Mouse (Mus musculus) olfactory bulb, adult 2 months (tissue): ENCODE data around the gene Gna12. TPM values are rescaled to one million over a fixed set of nuclear protein-coding genes. Genes with fewer than 3 reads are reported as not detected.

Experiments used
- H3K27ac ChIP-seq: fragments of 200-500 bp; 2 replicates; pipeline ENCODE4 v1.5.1; 2012; ENCODE audit warnings: low read depth, low read length; ENCODE audit not compliant: insufficient read depth
- H3K4me1 ChIP-seq: fragments of 200-500 bp; 2 replicates; pipeline ENCODE4 v1.6.1; 2012; ENCODE audit warnings: low read length; ENCODE audit not compliant: control insufficient read depth, insufficient read depth
- H3K4me3 ChIP-seq: fragments of 200-500 bp; 2 replicates; pipeline ENCODE4 v1.5.1; 2012; ENCODE audit warnings: mild to moderate bottlenecking, low read depth, low read length, moderate library complexity; ENCODE audit not compliant: insufficient read depth
- CTCF ChIP-seq: fragments of 200-500 bp; IDR thresholded peaks from 2 replicates; pipeline ENCODE4 v1.5.1; 2012; ENCODE audit warnings: low read depth, mild to moderate bottlenecking, low read length, moderate library complexity; ENCODE audit not compliant: insufficient read depth
- POLR2A ChIP-seq: fragments of 200-500 bp; IDR thresholded peaks from 2 replicates; pipeline ENCODE4 v1.6.1; 2012; ENCODE audit warnings: mild to moderate bottlenecking, low read depth, low read length, moderate library complexity; ENCODE audit not compliant: insufficient read depth
- WGBS: fragments of 180-500 bp; shearing (Covaris S2); methylation state at CpG from one replicate; pipeline ENCODE4 v1.1.7; 2018; 5-methylcytosine and 5-hydroxymethylcytosine counted together
- polyA plus RNA-seq: library from polyadenylated mRNA; stranded (reverse); fragments of >200 nt; gene quantifications from 2 replicates; pipeline ENCODE4 v1.2.4, GENCODE M21; 2012; ENCODE audit warnings: low replicate concordance; ENCODE audit not compliant: missing spikeins, insufficient read depth, insufficient read length

Gna12 gene
- polyA plus RNA-seq, 1 experiment, result not detected

DNA sequence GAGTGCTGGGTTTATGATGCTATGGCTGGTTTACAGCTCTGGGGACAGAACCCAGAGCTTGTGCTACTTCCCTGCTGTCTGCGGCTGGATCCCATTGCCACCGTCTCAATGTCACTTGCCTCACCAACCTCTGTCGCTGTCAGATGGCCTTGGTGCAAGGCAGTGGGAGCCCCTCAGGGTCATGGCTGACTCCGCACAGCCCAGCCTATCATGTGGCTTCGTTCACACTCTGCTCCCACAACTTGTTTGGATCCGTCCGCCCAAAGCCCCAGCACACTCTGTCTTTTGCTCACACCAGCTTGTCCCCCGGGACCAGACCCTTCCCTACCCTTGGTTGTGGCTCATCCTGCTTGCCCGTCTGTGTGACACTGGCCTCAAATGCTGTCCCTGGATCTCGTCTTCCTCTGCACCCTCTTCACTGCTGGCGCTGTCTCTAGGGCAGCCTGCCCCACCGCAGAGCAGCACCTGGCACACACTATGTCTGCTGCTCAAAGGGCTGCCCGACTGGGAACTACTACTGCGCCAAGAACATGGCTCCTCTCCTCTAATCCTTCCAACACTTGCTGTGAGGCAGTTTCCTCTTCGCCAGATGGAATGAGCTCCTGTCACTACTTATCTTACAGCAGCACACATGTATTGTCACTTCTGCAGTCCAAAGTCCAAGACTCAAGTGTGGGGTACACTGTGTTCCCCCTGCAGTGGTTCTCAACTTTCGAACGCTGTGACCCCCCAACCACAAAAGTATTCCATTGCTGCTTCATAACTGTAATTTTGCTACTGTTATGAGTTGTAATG is 103.1 kb downstream of the Gna12 start:
- no peak overlapping the region for H3K27ac ChIP-seq

DNA sequence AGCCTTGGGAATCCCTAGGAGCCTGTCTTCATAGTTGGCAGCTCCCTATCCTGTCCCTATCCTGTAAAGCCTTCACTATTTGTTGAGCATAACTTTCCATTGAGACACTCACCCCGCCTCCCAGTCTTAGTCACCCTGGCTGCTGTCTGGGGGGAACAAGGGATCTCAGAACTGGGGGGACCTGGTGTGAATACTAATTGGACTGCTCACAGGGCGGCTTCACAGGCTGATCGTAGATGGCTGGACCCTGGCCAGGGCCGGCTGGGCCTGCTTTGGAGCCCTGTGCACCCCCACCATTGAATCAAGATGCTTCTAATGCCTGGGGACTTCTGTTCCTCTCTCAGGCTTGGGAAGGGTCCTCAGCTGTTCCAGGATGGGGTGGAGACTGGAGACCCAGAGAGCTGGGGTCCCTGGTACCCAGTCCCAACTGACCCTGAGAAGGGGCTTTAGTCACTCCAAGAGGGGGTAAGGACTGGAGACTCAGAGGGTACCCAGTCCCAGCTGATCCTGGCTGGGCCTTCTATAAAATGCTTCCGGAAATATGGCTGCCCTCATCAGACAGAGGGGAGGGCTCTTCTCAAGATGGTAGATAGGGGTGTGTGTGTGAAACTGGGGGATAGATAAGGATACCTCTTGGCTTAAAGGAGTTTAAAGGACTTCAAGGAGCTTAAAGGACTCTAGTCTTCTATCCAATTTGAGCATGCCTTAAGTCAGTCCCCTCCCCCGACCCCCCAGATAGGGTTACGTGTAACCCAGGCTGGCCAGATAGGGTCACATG is 104.0 kb downstream of the Gna12 start:
- peaks cover 20% of the 10 kb centered on the region for H3K4me1 ChIP-seq
- TF ChIP-seq POLR2A, result no peak
- no peak for TF ChIP-seq CTCF
- WGBS, result 63% methylated on average over 7 of the region's 7 CpGs
- no peak overlapping the region for H3K27ac ChIP-seq
- H3K4me3 ChIP-seq, result no peak overlapping the region

More for the DNA sequence above, 103.1 kb downstream of the Gna12 start:
- WGBS, result 89% methylated on average over 17 of the region's 17 CpGs
- TF ChIP-seq POLR2A (no peak), CTCF (no peak)
- Histone ChIP-seq H3K4me1 (peaks cover 20% of the 10 kb centered on the region), H3K4me3 (no peak overlapping the region)

DNA sequence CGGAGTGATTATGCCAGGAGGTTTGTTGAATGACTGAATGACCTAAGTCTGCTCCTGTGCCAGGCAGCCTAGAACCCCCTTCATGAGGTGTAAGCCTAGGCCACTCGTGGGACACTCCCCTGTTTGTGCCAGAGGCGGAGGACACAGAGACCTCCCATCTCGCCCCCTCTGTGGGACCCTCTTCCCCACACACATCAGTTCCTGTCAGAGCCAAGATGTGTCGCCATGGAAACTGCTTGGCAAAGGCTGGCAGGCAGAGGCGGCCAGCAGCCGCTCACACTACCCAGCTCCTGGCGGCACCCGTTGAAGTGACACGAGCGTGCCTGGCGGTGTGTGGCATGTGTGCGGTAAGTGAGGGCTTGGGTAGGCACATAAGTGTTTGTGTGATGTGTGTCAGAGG is 106.4 kb downstream of the Gna12 start, which contains the start of gene Amz1:
Gene Amz1, plus strand, starts transcription at position 306 of the 400 bp plus-strand sequence.
- peak within 1 kb of the TSS; percentile 3; the same call in 1 of the 2 replicates for H3K4me3 ChIP-seq
- WGBS, result 17% methylated on average over 13 of the region's 13 CpGs
- H3K4me1 ChIP-seq, result peaks cover 20% of the 10 kb centered on the region
- H3K27ac ChIP-seq, result no peak within 1 kb of the TSS
- TF ChIP-seq POLR2A (no peak), CTCF (no peak)

DNA sequence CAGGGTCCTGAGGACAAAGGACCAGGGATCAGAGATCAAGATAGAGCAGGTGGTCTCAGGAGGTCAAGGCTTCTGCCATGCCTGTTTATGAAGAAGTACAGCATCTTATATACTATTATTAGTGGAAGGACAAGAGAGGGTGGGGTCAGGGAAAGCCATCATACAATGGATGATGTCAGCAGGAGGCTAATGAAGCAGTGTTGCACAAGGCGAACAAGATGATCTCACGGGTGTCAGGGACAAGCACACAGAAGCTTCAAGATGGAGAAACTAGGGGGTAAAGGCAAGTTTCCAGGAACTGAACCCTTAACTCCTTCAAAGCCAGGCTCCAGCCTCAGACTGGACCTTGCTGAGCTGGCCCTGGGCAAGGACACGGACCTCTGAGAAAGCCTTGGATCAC is 108.1 kb downstream of the Gna12 start:
- H3K27ac ChIP-seq, result no peak overlapping the region
- TF ChIP-seq POLR2A, result no peak
- no peak for TF ChIP-seq CTCF
- peaks cover 20% of the 10 kb centered on the region for H3K4me1 ChIP-seq
- no peak overlapping the region for H3K4me3 ChIP-seq
- 77% methylated on average over 3 of the region's 3 CpGs for WGBS

DNA sequence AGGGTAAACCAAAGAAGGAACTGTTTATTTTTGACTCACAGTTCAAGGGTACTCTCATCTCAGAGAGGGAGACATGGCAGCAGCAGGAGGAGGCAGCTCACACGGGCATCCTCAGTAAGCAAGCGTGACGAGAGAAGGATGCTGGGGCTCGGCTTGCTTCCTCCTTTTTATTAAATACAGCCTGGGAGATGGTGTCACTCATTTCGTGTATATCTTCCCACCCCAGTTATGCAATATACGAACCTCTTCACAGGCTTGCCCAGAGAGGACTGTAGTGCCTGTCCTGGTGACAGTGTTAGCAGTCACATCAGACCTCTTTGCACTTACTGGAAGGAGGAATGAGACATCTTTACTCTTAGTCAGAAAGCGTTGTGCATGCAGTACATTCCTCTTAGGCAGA is 109.5 kb downstream of the Gna12 start:
- 68% methylated on average over 7 of the region's 7 CpGs for WGBS
- peaks cover 16% of the 10 kb centered on the region for H3K4me1 ChIP-seq
- no peak overlapping the region for H3K4me3 ChIP-seq
- no peak overlapping the region for H3K27ac ChIP-seq
- TF ChIP-seq POLR2A, result no peak
- TF ChIP-seq CTCF, result no peak

DNA sequence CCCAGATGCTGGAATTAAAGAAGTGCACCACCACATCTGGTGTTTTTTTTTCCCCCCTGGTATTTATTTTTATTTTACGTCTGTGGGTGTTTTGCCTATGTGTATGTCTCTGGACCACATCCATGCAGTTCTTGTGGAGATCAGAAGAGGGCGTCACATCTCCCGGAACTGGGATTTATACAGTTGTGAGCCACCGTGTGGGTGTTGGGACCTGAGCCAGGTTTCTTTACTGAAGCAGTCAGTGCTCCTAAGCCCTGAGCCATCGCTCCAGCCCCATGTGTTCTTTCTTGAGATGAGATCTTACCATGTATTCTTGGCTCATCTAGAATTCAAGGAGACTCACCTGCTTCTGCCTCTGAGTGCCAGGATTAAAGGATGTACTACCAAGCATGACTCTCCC is 119.2 kb downstream of the Gna12 start:
- H3K4me1 ChIP-seq, result no peaks in the 10 kb centered on the region
- WGBS, result 47% methylated on average over 5 of the region's 5 CpGs
- no peak for TF ChIP-seq CTCF
- TF ChIP-seq POLR2A, result no peak

DNA sequence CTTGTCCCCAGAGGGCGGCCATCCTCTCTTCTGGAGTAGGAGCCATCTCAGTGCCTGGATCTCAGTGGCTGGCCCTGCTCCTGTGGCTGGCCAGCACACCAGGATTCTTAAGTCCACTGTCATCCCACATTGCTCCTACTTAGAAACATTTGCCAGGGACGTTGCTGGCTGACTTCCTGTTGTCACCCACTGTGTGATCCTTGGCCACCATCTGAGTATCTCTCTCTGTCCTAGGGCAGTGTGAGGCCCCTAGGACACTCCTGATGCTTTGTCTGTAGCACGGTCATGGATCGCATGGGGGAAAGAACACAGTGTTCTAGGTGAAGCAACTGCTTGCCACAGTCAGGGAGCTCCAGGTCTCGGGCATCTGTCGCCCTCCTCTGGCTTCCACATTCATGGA is 119.9 kb downstream of the Gna12 start:
- Histone ChIP-seq H3K27ac (no peak overlapping the region), H3K4me1 (peaks cover 7% of the 10 kb centered on the region), H3K4me3 (no peak overlapping the region)
- TF ChIP-seq POLR2A (no peak), CTCF (no peak)
- WGBS, result 93% methylated on average over 6 of the region's 6 CpGs

More for the DNA sequence above, 119.2 kb downstream of the Gna12 start:
- Histone ChIP-seq H3K4me3 (no peak overlapping the region), H3K27ac (no peak overlapping the region)

Other genes starting within 250 kb of the Gna12 start
- gene Lfng, start 223.1 kb downstream of the Gna12 start, polyA plus RNA-seq, result not detected in 2 replicates
- gene Ttyh3, start 181.4 kb downstream of the Gna12 start, polyA plus RNA-seq, result not detected in 2 replicates
- gene Iqce, start 128.1 kb downstream of the Gna12 start, polyA plus RNA-seq, result not detected in 2 replicates
- not detected in 2 replicates for gene Brat1, start 125.4 kb downstream of the Gna12 start, polyA plus RNA-seq
- gene Amz1, start 106.3 kb downstream of the Gna12 start, polyA plus RNA-seq, result not detected in 2 replicates
- not detected in 2 replicates for gene Card11, start 170.2 kb upstream of the Gna12 start, polyA plus RNA-seq